Comparison of ENCODE assay signal across 8 mouse cellular contexts in the genomic region with DNA sequence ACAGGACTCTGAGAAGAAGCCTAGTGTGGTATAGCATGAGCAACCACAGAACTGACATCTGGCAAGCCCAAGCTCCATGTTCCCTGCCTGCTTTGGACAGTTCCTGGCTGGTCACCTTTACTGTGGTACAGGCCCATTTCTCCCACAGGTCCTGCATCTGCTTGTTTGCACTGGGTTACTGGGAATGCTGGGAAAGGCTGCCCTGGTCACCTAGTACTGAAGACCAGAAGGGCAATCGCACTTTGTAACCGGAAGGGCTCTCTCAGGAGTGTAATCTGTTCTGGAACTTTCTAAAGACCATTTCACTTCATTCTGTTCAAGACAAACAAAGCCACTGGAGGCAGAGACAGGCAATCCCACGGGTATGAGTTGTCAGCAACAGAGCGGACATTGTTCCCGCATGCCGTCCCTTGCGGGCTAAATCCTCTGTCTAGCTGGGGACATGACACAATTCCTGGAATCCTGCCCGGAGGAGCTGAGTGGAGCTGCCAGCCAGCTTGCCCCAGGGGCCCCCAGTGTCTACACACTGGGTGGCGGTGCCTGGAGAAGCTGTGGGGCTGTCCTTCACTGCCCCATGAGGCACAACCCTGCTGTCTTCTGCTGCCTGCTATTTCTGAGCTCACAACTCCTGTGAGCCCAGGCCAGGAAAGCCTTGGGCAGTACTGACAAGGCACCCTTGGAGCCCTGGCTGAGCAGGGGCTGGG. TPM values are rescaled to one million over a fixed set of nuclear protein-coding genes. Genes with fewer than 3 reads are reported as not detected.
DNase-seq lines count a peak whose midpoint lies in the region; ATAC-seq and TF ChIP-seq lines count a peak whose summit lies in the region.

No protein-coding gene starts in this region.

- no peaks in the 10 kb centered on the region for H3K27me3 ChIP-seq in kidney, adult 2 months (replicated peaks; ENCODE audit: control insufficient read depth, insufficient read depth, low read length)
- H3K27me3 ChIP-seq in kidney, embryonic 16.5 days (ENCODE audit: insufficient read depth, low read length) = no peaks in the 10 kb centered on the region
- no peaks in the 10 kb centered on the region for H3K27me3 ChIP-seq in embryonic facial prominence, embryonic 12.5 days
- H3K27me3 ChIP-seq in heart, embryonic 10.5 days (ENCODE audit: insufficient read depth, poor library complexity, severe bottlenecking) = no peaks in the 10 kb centered on the region
- H3K27me3 ChIP-seq in lung, postnatal 0 days (replicated peaks; ENCODE audit: insufficient read depth, low read length) = no peaks in the 10 kb centered on the region

- no peak for TF ChIP-seq POLR2A in kidney, adult 2 months (IDR thresholded peaks at IDR 0.05; ENCODE audit: low read depth, low read length)

- peak; percentile 66 for DNase-seq in kidney, adult 2 months
- no peak for DNase-seq in heart, embryonic 10.5 days (ENCODE audit: low spot score)
- DNase-seq in kidney, postnatal 4 days = peak; percentile 24 to 43
- DNase-seq in lung, postnatal 0 days (ENCODE audit: low spot score) = peak; percentile 43
- peak; percentile 57 for DNase-seq in right cerebral cortex, postnatal 4 days
- no peak for DNase-seq in thymus, postnatal 10 days (ENCODE audit: low spot score in 2 of 2)

- TF ChIP-seq CTCF in kidney, adult 2 months (conservative IDR thresholded peaks at IDR 0.05; ENCODE audit: insufficient read depth, insufficient read length, low read depth, low read length) = no peak
- TF ChIP-seq CTCF in lung, postnatal 0 days (IDR thresholded peaks at IDR 0.05) = no peak

- no peak overlapping the region for H3K4me2 ChIP-seq in kidney, embryonic 16.5 days (replicated peaks; ENCODE audit: low read depth, low read length)
- H3K4me2 ChIP-seq in embryonic facial prominence, embryonic 12.5 days (replicated peaks) = no peak overlapping the region
- no peak overlapping the region for H3K4me2 ChIP-seq in lung, postnatal 0 days (replicated peaks; ENCODE audit: low read depth, low read length)

- H3K4me1 ChIP-seq in kidney, adult 2 months (ENCODE audit: control insufficient read depth, insufficient read depth, low read length) = peaks cover 11% of the 10 kb centered on the region
- 0 out of 2 replicates have a peak, but pooled peaks cover 3% of the 10 kb centered on the region for H3K4me1 ChIP-seq in kidney, embryonic 16.5 days (ENCODE audit: insufficient read depth, low read length)
- no peaks in the 10 kb centered on the region for H3K4me1 ChIP-seq in embryonic facial prominence, embryonic 12.5 days
- peaks cover 34% of the 10 kb centered on the region for H3K4me1 ChIP-seq in heart, embryonic 10.5 days
- no peaks in the 10 kb centered on the region for H3K4me1 ChIP-seq in lung, postnatal 0 days (ENCODE audit: insufficient read depth, low read depth, low read length)

- H3K9ac ChIP-seq in kidney, embryonic 16.5 days (replicated peaks; ENCODE audit: low read length) = no peak overlapping the region
- no peak overlapping the region for H3K9ac ChIP-seq in embryonic facial prominence, embryonic 12.5 days
- no peak overlapping the region for H3K9ac ChIP-seq in lung, postnatal 0 days (replicated peaks; ENCODE audit: low read depth)

- no peak for TF ChIP-seq EP300 in lung, postnatal 0 days (IDR thresholded peaks at IDR 0.05)

- H3K27ac ChIP-seq in kidney, adult 2 months (ENCODE audit: insufficient read depth, low read depth, low read length) = no peak overlapping the region
- H3K27ac ChIP-seq in kidney, embryonic 16.5 days (ENCODE audit: low read length) = no peak overlapping the region
- H3K27ac ChIP-seq in embryonic facial prominence, embryonic 12.5 days = 0 out of 2 replicates have a peak overlapping the region, but pooled peaks have one; percentile 25
- peak overlapping the region; percentile 66 for H3K27ac ChIP-seq in heart, embryonic 10.5 days
- H3K27ac ChIP-seq in lung, postnatal 0 days (ENCODE audit: low read length) = no peak overlapping the region

- no peaks in the 10 kb centered on the region for H3K36me3 ChIP-seq in kidney, adult 2 months (ENCODE audit: control insufficient read depth, insufficient read depth, low read length)
- H3K36me3 ChIP-seq in kidney, embryonic 16.5 days (ENCODE audit: insufficient read depth, low read length) = no peaks in the 10 kb centered on the region
- H3K36me3 ChIP-seq in embryonic facial prominence, embryonic 12.5 days = no peaks in the 10 kb centered on the region
- H3K36me3 ChIP-seq in heart, embryonic 10.5 days = no peaks in the 10 kb centered on the region
- H3K36me3 ChIP-seq in lung, postnatal 0 days (ENCODE audit: insufficient read depth, low read length) = no peaks in the 10 kb centered on the region

- ATAC-seq in kidney, embryonic 16.5 days (ENCODE audit: low FRiP score, low TSS enrichment) = no peak
- ATAC-seq in embryonic facial prominence, embryonic 12.5 days (ENCODE audit: insufficient number of reproducible peaks, insufficient read depth, low FRiP score, low TSS enrichment) = no peak
- ATAC-seq in lung, postnatal 0 days = peak; percentile 55

- no peaks in the 10 kb centered on the region for H3K9me3 ChIP-seq in kidney, embryonic 16.5 days (ENCODE audit: low read length)
- H3K9me3 ChIP-seq in embryonic facial prominence, embryonic 12.5 days = no peaks in the 10 kb centered on the region
- H3K9me3 ChIP-seq in heart, embryonic 10.5 days = no peaks in the 10 kb centered on the region
- H3K9me3 ChIP-seq in lung, postnatal 0 days (ENCODE audit: low read length) = no peaks in the 10 kb centered on the region

- no peak overlapping the region for H3K4me3 ChIP-seq in kidney, adult 2 months (ENCODE audit: insufficient read depth, low read depth, low read length)
- H3K4me3 ChIP-seq in kidney, embryonic 16.5 days (ENCODE audit: low read length) = no peak overlapping the region
- no peak overlapping the region for H3K4me3 ChIP-seq in embryonic facial prominence, embryonic 12.5 days
- H3K4me3 ChIP-seq in heart, embryonic 10.5 days = no peak overlapping the region
- H3K4me3 ChIP-seq in lung, postnatal 0 days (ENCODE audit: low read depth, low read length) = no peak overlapping the region

- WGBS in kidney, adult 2 months = 23% methylated on average over 9 of the region's 9 CpGs
- 56% methylated on average over 9 of the region's 9 CpGs for WGBS in kidney, embryonic 16.5 days
- 33% methylated on average over 9 of the region's 9 CpGs for WGBS in embryonic facial prominence, embryonic 12.5 days
- WGBS in heart, embryonic 10.5 days = 37% methylated on average over 9 of the region's 9 CpGs
- WGBS in lung, postnatal 0 days = 17% methylated on average over 9 of the region's 9 CpGs

RNA-seq across cellular contexts. Expression of gene Shank2, which starts 36.4 kb away (rescaled TPM):
- polyA plus RNA-seq in kidney, adult 2 months (2012; rRNA removed) = 16.1 and 17.1 TPM in 2 replicates
- 3.6 and 4.0 TPM in 2 replicates for polyA plus RNA-seq in kidney, embryonic 16.5 days (2015; fragmentation: Nextera tagmentation; extraction: Ambion mirVana)
- 1.00 and 1.0 TPM in 2 replicates for polyA plus RNA-seq in embryonic facial prominence, embryonic 12.5 days (2016; fragmentation: Nextera tagmentation; extraction: Ambion mirVana)
- 0.21 and 0.31 TPM in 2 replicates for polyA plus RNA-seq in heart, embryonic 10.5 days (2016; fragmentation: Nextera tagmentation; extraction: Ambion mirVana)
- polyA plus RNA-seq in lung, postnatal 0 days (2015; fragmentation: Nextera tagmentation; extraction: Ambion mirVana) = 0.76 and 1.2 TPM in 2 replicates

Comparison
In these comparisons a context has a peak if more than half of its experiments do, and no peak if none do; other contexts are left out.
1. DNase-seq: peak in kidney, adult 2 months (single experiment), kidney, postnatal 4 days (2 of 2), lung, postnatal 0 days (single experiment) and right cerebral cortex, postnatal 4 days (single experiment); none in heart, embryonic 10.5 days (single experiment) and thymus, postnatal 10 days (0 of 2).
2. H3K27ac ChIP-seq: peak in embryonic facial prominence, embryonic 12.5 days (single experiment) and heart, embryonic 10.5 days (single experiment); none in kidney, adult 2 months (single experiment), kidney, embryonic 16.5 days (single experiment) and lung, postnatal 0 days (single experiment).